Mouse (Mus musculus) macrophage (primary cell): ENCODE measurements around the gene Nectin1. TPM values are rescaled to one million over a fixed set of nuclear protein-coding genes. Genes with fewer than 3 reads are reported as not detected.

Experiments used
- H3K27ac ChIP-seq: fragments of 350-480 bp; formaldehyde crosslinking; 2 replicates; pipeline ENCODE4 v1.9.0; 2021
- H3K36me3 ChIP-seq: fragments of 350-480 bp; formaldehyde crosslinking; 2 replicates; pipeline ENCODE4 v1.9.0; 2021; ENCODE audit errors: inconsistent target
- H3K4me3 ChIP-seq: fragments of 350-480 bp; formaldehyde crosslinking; 2 replicates; pipeline ENCODE4 v1.9.0; 2021; ENCODE audit errors: inconsistent target
- H3K79me2 ChIP-seq: fragments of 350-480 bp; formaldehyde crosslinking; 2 replicates; pipeline ENCODE4 v1.9.0; 2021; ENCODE audit errors: inconsistent target
- WGBS: methylation state at CpG from one replicate; pipeline ENCODE4 v1.1.7; 2026; ENCODE audit warnings: inconsistent platforms; ENCODE audit not compliant: missing documents; 5-methylcytosine and 5-hydroxymethylcytosine counted together
- polyA plus RNA-seq: library from polyadenylated mRNA; stranded (reverse); fragments of 250-400 nt; gene quantifications from 3 replicates; pipeline ENCODE4 v1.2.4, GENCODE M21; 2018; ENCODE audit warnings: inconsistent platforms

Gene Nectin1
- polyA plus RNA-seq, 1 experiment from 2014 or later = 0.14 TPM

- H3K79me2 ChIP-seq = no peaks in the 10 kb centered on the region
- no peak overlapping the region for H3K4me3 ChIP-seq
- no peak overlapping the region for H3K27ac ChIP-seq
- H3K36me3 ChIP-seq = no peaks in the 10 kb centered on the region
- 57% methylated on average over 6 of the region's 6 CpGs for WGBS
These were observed 85.2 kb downstream of the Nectin1 start for GRCm38 (mm10) chr9:43828960-43829359.

DNA sequence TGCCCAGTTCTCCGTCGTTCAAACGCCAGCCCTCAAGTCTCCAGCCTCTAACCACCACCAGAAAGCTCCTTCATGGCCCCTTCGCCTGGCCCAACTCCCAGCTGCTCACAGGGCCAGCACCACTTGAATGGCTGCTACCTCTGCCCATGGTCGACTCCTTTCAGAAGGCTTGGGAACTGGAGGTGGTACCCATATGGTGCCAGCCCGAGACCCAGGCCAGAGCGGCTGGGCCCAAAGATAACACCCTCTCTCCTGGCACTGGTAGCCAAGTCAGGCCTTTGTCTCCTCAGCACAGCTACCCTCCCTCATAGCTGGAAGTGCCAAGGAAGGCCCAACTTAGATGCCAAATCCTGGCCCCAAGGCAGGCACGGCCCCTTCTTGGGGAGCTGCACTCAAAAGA is 89.4 kb downstream of the Nectin1 start:
- Histone ChIP-seq H3K27ac (no peak overlapping the region), H3K4me3 (no peak overlapping the region), H3K36me3 (no peaks in the 10 kb centered on the region), H3K79me2 (no peaks in the 10 kb centered on the region)
- WGBS = 87% methylated on average over 8 of the region's 8 CpGs

GRCm38 (mm10) chr9:43834283-43834682 is 90.5 kb downstream of the Nectin1 start:
- H3K4me3 ChIP-seq = no peak overlapping the region
- 87% methylated on average over 13 of the region's 13 CpGs for WGBS
- no peaks in the 10 kb centered on the region for H3K36me3 ChIP-seq
- H3K27ac ChIP-seq = no peak overlapping the region
- no peaks in the 10 kb centered on the region for H3K79me2 ChIP-seq

GRCm38 (mm10) chr9:43838561-43838960 is 94.8 kb downstream of the Nectin1 start:
- Histone ChIP-seq H3K4me3 (no peak overlapping the region), H3K36me3 (no peaks in the 10 kb centered on the region), H3K79me2 (no peaks in the 10 kb centered on the region), H3K27ac (no peak overlapping the region)
- WGBS = 82% methylated on average over 2 of the region's 2 CpGs

GRCm38 (mm10) chr9:43842921-43843577 is 99.3 kb downstream of the Nectin1 start:
- Histone ChIP-seq H3K27ac (no peak overlapping the region), H3K79me2 (no peaks in the 10 kb centered on the region), H3K36me3 (no peaks in the 10 kb centered on the region), H3K4me3 (no peak overlapping the region)
- 21% methylated on average over 5 of the region's 8 CpGs for WGBS

GRCm38 (mm10) chr9:43843711-43844127 is 99.9 kb downstream of the Nectin1 start:
- Histone ChIP-seq H3K79me2 (no peaks in the 10 kb centered on the region), H3K27ac (no peak overlapping the region), H3K4me3 (no peak overlapping the region), H3K36me3 (no peaks in the 10 kb centered on the region)
- WGBS = 16% methylated on average over 3 of the region's 3 CpGs

DNA sequence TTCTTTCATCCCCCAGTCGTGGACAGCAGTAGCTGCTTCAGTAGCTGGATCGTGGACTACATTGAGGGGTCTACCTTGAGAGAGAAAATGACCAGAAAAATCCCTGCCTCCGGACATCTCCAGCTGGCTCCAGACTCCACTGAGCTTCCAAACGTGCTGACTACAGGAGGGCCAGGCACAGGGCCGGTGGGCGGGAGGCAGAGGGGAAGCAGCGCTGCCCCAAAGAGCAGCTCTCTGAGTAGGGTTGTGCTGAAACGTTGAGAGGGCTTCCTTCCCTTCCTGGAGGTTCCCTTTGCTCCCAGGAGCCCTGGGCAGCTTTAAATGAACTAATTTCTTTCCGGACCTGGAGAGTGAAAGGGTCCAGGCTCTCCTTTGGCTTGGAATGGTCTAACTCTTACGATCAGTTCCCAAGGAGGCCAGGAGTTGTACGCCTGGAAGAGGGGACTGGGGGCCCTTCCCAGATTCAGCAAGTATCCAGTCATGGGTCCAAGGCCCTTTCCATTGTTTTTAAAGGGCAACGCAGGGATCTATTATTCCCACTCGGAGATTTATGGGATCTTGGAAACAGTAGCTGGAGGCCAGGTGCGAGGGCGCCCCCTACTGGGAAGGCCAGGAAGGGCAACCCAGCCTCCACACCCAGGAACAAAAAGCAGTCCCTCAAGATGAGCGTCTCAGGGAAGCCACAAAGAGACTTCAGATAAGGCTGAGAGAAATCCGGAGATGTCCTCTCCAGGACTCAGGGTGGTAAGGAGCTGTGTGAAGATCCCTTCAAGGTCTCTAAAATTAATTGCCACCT is 102.1 kb downstream of the Nectin1 start:
- no peaks in the 10 kb centered on the region for H3K36me3 ChIP-seq
- H3K27ac ChIP-seq = no peak overlapping the region
- H3K79me2 ChIP-seq = no peaks in the 10 kb centered on the region
- WGBS = 11% methylated on average over 17 of the region's 17 CpGs
- no peak overlapping the region for H3K4me3 ChIP-seq

GRCm38 (mm10) chr9:43847861-43848260 is 104.1 kb downstream of the Nectin1 start:
- WGBS = 73% methylated on average over 5 of the region's 5 CpGs
- Histone ChIP-seq H3K27ac (no peak overlapping the region), H3K36me3 (no peaks in the 10 kb centered on the region), H3K79me2 (no peaks in the 10 kb centered on the region), H3K4me3 (no peak overlapping the region)

DNA sequence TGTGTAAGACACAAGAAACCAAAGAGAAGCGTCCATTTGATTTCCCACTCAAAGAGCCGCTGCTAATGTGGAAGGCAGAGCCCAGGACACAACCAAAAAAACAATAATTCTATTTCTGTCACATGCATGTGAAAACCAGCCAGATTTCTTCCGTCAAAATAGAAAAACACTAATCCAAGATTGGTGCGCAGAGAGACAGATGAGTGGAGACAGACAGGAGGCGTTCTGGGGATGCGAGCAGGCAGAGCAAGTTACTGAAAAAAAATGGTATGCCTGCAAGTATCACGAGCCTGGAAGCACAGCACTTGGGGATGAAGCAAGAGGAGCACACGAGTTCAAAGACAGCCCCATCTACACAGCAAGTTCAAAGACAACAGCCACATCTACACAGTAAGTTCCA is 106.5 kb downstream of the Nectin1 start:
- Histone ChIP-seq H3K27ac (no peak overlapping the region), H3K36me3 (no peaks in the 10 kb centered on the region), H3K4me3 (no peak overlapping the region), H3K79me2 (no peaks in the 10 kb centered on the region)
- WGBS = 81% methylated on average over 8 of the region's 8 CpGs

- Histone ChIP-seq H3K4me3 (no peak overlapping the region), H3K27ac (no peak overlapping the region), H3K79me2 (no peaks in the 10 kb centered on the region), H3K36me3 (no peaks in the 10 kb centered on the region)
- 84% methylated on average over 7 of the region's 7 CpGs for WGBS
These were observed 107.4 kb downstream of the Nectin1 start for GRCm38 (mm10) chr9:43851154-43851553.

- Histone ChIP-seq H3K36me3 (no peaks in the 10 kb centered on the region), H3K4me3 (no peak overlapping the region), H3K27ac (no peak overlapping the region), H3K79me2 (no peaks in the 10 kb centered on the region)
- 86% methylated on average over 7 of the region's 7 CpGs for WGBS
These were observed 112.1 kb downstream of the Nectin1 start for GRCm38 (mm10) chr9:43855887-43856286.
